Mouse (Mus musculus) embryonic fibroblast, embryonic 13.5 days (primary cell): ENCODE data around the gene Clptm1.

ENCODE experiments used
- CTCF ChIP-seq: IDR thresholded peaks from 2 replicates; pipeline ENCODE4 v1.5.1; 2011; ENCODE audit warnings: mild to moderate bottlenecking, control low read depth, low read length, moderate library complexity, borderline replicate concordance; ENCODE audit not compliant: insufficient read depth
- POLR2A ChIP-seq: IDR thresholded peaks from 2 replicates; pipeline ENCODE4 v1.6.1; 2011; ENCODE audit warnings: low read depth, mild to moderate bottlenecking, control low read depth, low read length, moderate library complexity

GRCm38 (mm10) chr7:19593061-19593730 lies 71.6 kb downstream of the Clptm1 start:
- TF ChIP-seq CTCF (no peak), POLR2A (no peak)
